In the genomic region with DNA sequence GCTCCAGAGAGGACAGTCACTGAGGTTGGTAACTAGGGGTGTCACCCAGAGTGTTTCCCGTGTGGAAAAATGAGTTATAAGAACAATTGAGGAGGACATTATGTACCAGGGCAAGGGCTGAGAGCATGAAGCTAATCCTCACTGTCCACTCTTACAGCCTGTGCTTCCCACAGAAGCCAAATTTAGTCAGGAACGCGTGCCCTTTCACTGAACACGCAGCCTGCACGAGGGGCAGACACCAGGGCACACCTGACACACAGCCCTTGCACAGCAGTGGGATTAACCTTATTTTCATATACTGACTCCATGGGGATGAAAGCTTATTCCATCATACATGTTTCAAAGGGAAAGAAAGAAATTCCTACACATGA, we compare ENCODE assay signal across 13 mouse cellular contexts. TPM values are rescaled to one million over a fixed set of nuclear protein-coding genes. Genes with fewer than 3 reads are reported as not detected.
DNase-seq lines count a peak whose midpoint lies in the region; ATAC-seq and TF ChIP-seq lines count a peak whose summit lies in the region.
"Had no signal": no experiment of that assay in that cellular context is flagged by ENCODE, and none has a peak within 500 bp of the region (broad histone marks: within the 10 kb centered on the region; RNA-seq: fewer than 3 reads in every experiment).

No protein-coding gene starts in this region.

- in situ Hi-C loops in CH12.LX (cut with MboI; ENCODE audit: low pct_ligation_motif_present, low pct_unique_long_range_greater_than_20kb, low sequenced_read_pairs), result no loop called here

- H3K4me3 ChIP-seq in forebrain, embryonic 10.5 days, result no peak overlapping the region
- H3K4me3 ChIP-seq in forebrain, embryonic 16.5 days (replicated peaks; ENCODE audit: low read length), result no peak overlapping the region
- H3K4me3 ChIP-seq in kidney, embryonic 15.5 days (replicated peaks), result no peak overlapping the region
- no peak overlapping the region for H3K4me3 ChIP-seq in CH12.LX (replicated peaks in 1 of 3; ENCODE audit: low read depth in 2 of 3, low read length in 2 of 3, poor library complexity in 1 of 3)
- no peak overlapping the region for H3K4me3 ChIP-seq in heart, embryonic 11.5 days (ENCODE audit: low read depth, low read length)
- H3K4me3 ChIP-seq in forebrain, postnatal 0 days (ENCODE audit: low read depth, low read length), result no peak overlapping the region
- H3K4me3 ChIP-seq: midbrain, embryonic 12.5 days had no signal

- TF ChIP-seq EP300 in CH12.LX (IDR thresholded peaks at IDR 0.05; ENCODE audit: low read length), result no peak

- no peak for DNase-seq in forebrain, embryonic 10.5 days (ENCODE audit: extremely low spot score, low spot score)
- DNase-seq in kidney, adult 11 months, result no peak
- DNase-seq in CH12.LX (ENCODE audit: extremely low read depth), result no peak
- DNase-seq in left cerebral cortex, postnatal 25 days (ENCODE audit: low spot score in 2 of 2), result no peak
- DNase-seq in forebrain, postnatal 0 days, result no peak
- DNase-seq: cerebellum, adult 18-20 months; liver, postnatal 0 days had no signal

- no peaks in the 10 kb centered on the region for H3K9me3 ChIP-seq in forebrain, embryonic 10.5 days
- no peaks in the 10 kb centered on the region for H3K9me3 ChIP-seq in forebrain, embryonic 16.5 days (ENCODE audit: control insufficient read depth, low read length)
- H3K9me3 ChIP-seq in kidney, embryonic 15.5 days (replicated peaks), result no peaks in the 10 kb centered on the region
- H3K9me3 ChIP-seq in CH12.LX (replicated peaks; ENCODE audit: low read length), result no peaks in the 10 kb centered on the region
- H3K9me3 ChIP-seq in heart, embryonic 11.5 days (replicated peaks; ENCODE audit: control insufficient read depth, low read length), result no peaks in the 10 kb centered on the region
- no peaks in the 10 kb centered on the region for H3K9me3 ChIP-seq in forebrain, postnatal 0 days (ENCODE audit: low read length)
- H3K9me3 ChIP-seq: G1E; midbrain, embryonic 12.5 days had no signal

- no peak for TF ChIP-seq RAD21 in CH12.LX (IDR thresholded peaks at IDR 0.05; ENCODE audit: low read depth, low read length)

- no peak overlapping the region for H3K9ac ChIP-seq in forebrain, embryonic 16.5 days (replicated peaks; ENCODE audit: low read depth, low read length)
- H3K9ac ChIP-seq in kidney, embryonic 15.5 days, result no peak overlapping the region
- no peak overlapping the region for H3K9ac ChIP-seq in CH12.LX (ENCODE audit: insufficient read depth, low read depth)
- H3K9ac ChIP-seq in heart, embryonic 11.5 days (ENCODE audit: low read depth, low read length), result no peak overlapping the region
- no peak overlapping the region for H3K9ac ChIP-seq in forebrain, postnatal 0 days
- H3K9ac ChIP-seq: liver, postnatal 0 days; midbrain, embryonic 12.5 days had no signal

- dilution Hi-C loops in CH12.LX (cut with MboI; ENCODE audit: extremely low pct_ligation_motif_present, extremely low pct_unique_long_range_greater_than_20kb, low sequenced_read_pairs), result no loop called here

- peak overlapping the region; percentile 56; the same call in 1 of the 2 replicates for H3K27ac ChIP-seq in forebrain, embryonic 10.5 days
- H3K27ac ChIP-seq in forebrain, embryonic 16.5 days (ENCODE audit: low read length), result no peak overlapping the region
- peak overlapping the region; percentile 85 for H3K27ac ChIP-seq in kidney, embryonic 15.5 days
- H3K27ac ChIP-seq in CH12.LX (ENCODE audit: insufficient read depth, low read depth), result peak overlapping the region; percentile 27
- peak overlapping the region; percentile 16 for H3K27ac ChIP-seq in heart, embryonic 11.5 days (ENCODE audit: low read depth, low read length)
- H3K27ac ChIP-seq in forebrain, postnatal 0 days (ENCODE audit: low read depth, low read length), result no peak overlapping the region
- H3K27ac ChIP-seq: midbrain, embryonic 12.5 days had no signal

- TF ChIP-seq POLR2A in CH12.LX (IDR thresholded peaks at IDR 0.05; ENCODE audit: low read depth, low read length), result no peak

- 77% methylated on average over 5 of the region's 5 CpGs for WGBS in forebrain, embryonic 10.5 days
- WGBS in forebrain, embryonic 16.5 days, result 85% methylated on average over 5 of the region's 5 CpGs
- WGBS in kidney, embryonic 15.5 days, result 34% methylated on average over 5 of the region's 5 CpGs
- 41% methylated on average over 5 of the region's 5 CpGs for whole genome bisulfite sequencing in heart, embryonic 11.5 days (ENCODE audit: insufficient replicate concordance)
- WGBS in forebrain, postnatal 0 days, result 75% methylated on average over 5 of the region's 5 CpGs

- peaks cover 5% of the 10 kb centered on the region; the same call in 1 of the 2 replicates for H3K79me2 ChIP-seq in CH12.LX (replicated peaks; ENCODE audit: control insufficient read depth, extremely low read depth, insufficient read depth, poor library complexity, severe bottlenecking)

- TF ChIP-seq CTCF in CH12.LX (conservative IDR thresholded peaks at IDR 0.05 in 1 of 2, IDR thresholded peaks at IDR 0.05 in 1 of 2; ENCODE audit: low read depth in 2 of 2, low read length in 2 of 2), result no peak
- no peak for TF ChIP-seq CTCF in forebrain, postnatal 0 days (IDR thresholded peaks at IDR 0.05; ENCODE audit: low read depth)

- H3K4me2 ChIP-seq in forebrain, embryonic 16.5 days (ENCODE audit: low read length), result no peak overlapping the region
- peak overlapping the region; percentile 24 for H3K4me2 ChIP-seq in kidney, embryonic 15.5 days
- H3K4me2 ChIP-seq in CH12.LX (ENCODE audit: insufficient read depth, low read depth, poor library complexity, severe bottlenecking), result peak overlapping the region; percentile 65
- peak overlapping the region; percentile 17; the same call in 1 of the 2 replicates for H3K4me2 ChIP-seq in heart, embryonic 11.5 days
- no peak overlapping the region for H3K4me2 ChIP-seq in forebrain, postnatal 0 days (ENCODE audit: low read depth)
- H3K4me2 ChIP-seq: midbrain, embryonic 12.5 days had no signal

- no peak for ATAC-seq in forebrain, embryonic 16.5 days
- ATAC-seq in kidney, embryonic 15.5 days (replicated peaks; ENCODE audit: low FRiP score), result peak; percentile 43
- ATAC-seq in heart, embryonic 11.5 days (replicated peaks; ENCODE audit: insufficient number of reproducible peaks, low FRiP score, low TSS enrichment), result no peak
- ATAC-seq in forebrain, postnatal 0 days, result no peak
- ATAC-seq: intestine, embryonic 16.5 days; liver, postnatal 0 days had no signal

- intact Hi-C loops in left cerebral cortex, postnatal 25 days (cut with DNase I), result no loop called here

- 0 out of 2 replicates have a peak, but pooled peaks cover 4% of the 10 kb centered on the region for H3K36me3 ChIP-seq in forebrain, embryonic 10.5 days (replicated peaks)
- H3K36me3 ChIP-seq in forebrain, embryonic 16.5 days (ENCODE audit: control insufficient read depth, insufficient read depth), result 0 out of 2 replicates have a peak, but pooled peaks cover 2% of the 10 kb centered on the region
- H3K36me3 ChIP-seq in kidney, embryonic 15.5 days, result no peaks in the 10 kb centered on the region
- H3K36me3 ChIP-seq in CH12.LX (replicated peaks in 1 of 2; ENCODE audit: control insufficient read depth in 1 of 2, insufficient read depth in 1 of 2, low read length in 1 of 2), result peaks cover 5 to 45% of the 10 kb centered on the region in 2 experiments
- H3K36me3 ChIP-seq in heart, embryonic 11.5 days (ENCODE audit: control insufficient read depth, insufficient read depth, low read length), result no peaks in the 10 kb centered on the region
- H3K36me3 ChIP-seq in forebrain, postnatal 0 days (ENCODE audit: insufficient read depth), result no peaks in the 10 kb centered on the region
- H3K36me3 ChIP-seq: midbrain, embryonic 12.5 days had no signal

- H3K4me1 ChIP-seq in forebrain, embryonic 10.5 days, result peaks cover 19% of the 10 kb centered on the region
- peaks cover 3% of the 10 kb centered on the region; the same call in 1 of the 2 replicates for H3K4me1 ChIP-seq in forebrain, embryonic 16.5 days (replicated peaks; ENCODE audit: control insufficient read depth, insufficient read depth, low read length)
- peaks cover 24% of the 10 kb centered on the region for H3K4me1 ChIP-seq in kidney, embryonic 15.5 days
- peaks cover 13 to 25% of the 10 kb centered on the region in 2 experiments for H3K4me1 ChIP-seq in CH12.LX (ENCODE audit: control insufficient read depth in 1 of 2, insufficient read depth in 2 of 2)
- peaks cover 5% of the 10 kb centered on the region for H3K4me1 ChIP-seq in heart, embryonic 11.5 days (ENCODE audit: control insufficient read depth, insufficient read depth, low read length)
- no peaks in the 10 kb centered on the region for H3K4me1 ChIP-seq in forebrain, postnatal 0 days (ENCODE audit: insufficient read depth)

- no peaks in the 10 kb centered on the region for H3K27me3 ChIP-seq in forebrain, embryonic 10.5 days (ENCODE audit: poor library complexity, severe bottlenecking)
- H3K27me3 ChIP-seq in forebrain, embryonic 16.5 days (replicated peaks; ENCODE audit: control insufficient read depth, insufficient read depth, low read length), result no peaks in the 10 kb centered on the region
- no peaks in the 10 kb centered on the region for H3K27me3 ChIP-seq in kidney, embryonic 15.5 days
- H3K27me3 ChIP-seq in CH12.LX (replicated peaks), result no peaks in the 10 kb centered on the region
- H3K27me3 ChIP-seq in heart, embryonic 11.5 days (ENCODE audit: control insufficient read depth, insufficient read depth, low read length), result no peaks in the 10 kb centered on the region
- H3K27me3 ChIP-seq in forebrain, postnatal 0 days (ENCODE audit: insufficient read depth, low read length), result no peaks in the 10 kb centered on the region
- H3K27me3 ChIP-seq: midbrain, embryonic 12.5 days had no signal

RNA-seq across cellular contexts. Expression of a gene that starts 13.5 kb away (rescaled TPM):
- 36.0 TPM in 2 replicates for polyA plus RNA-seq in forebrain, embryonic 10.5 days (2016; fragmentation: Nextera tagmentation; extraction: Ambion mirVana)
- 79.6 and 86.7 TPM in 2 replicates for polyA plus RNA-seq in forebrain, embryonic 16.5 days (2015; fragmentation: Nextera tagmentation; extraction: Ambion mirVana)
- polyA plus RNA-seq in kidney, embryonic 15.5 days (2015; fragmentation: Nextera tagmentation; extraction: Ambion mirVana), result 37.8 and 41.7 TPM in 2 replicates
- total RNA-seq in CH12.LX (2012; rRNA removed) (97.1 and 105 TPM in 2 replicates), CH12.LX (2014; rRNA removed) (115 and 123 TPM in 2 replicates)
- 178 and 211 TPM in 2 replicates for polyA plus RNA-seq in CH12.LX (2012; ENCODE audit: insufficient read length, low read depth)
- 86.9 and 94.7 TPM in 2 replicates for polyA plus RNA-seq in heart, embryonic 11.5 days (2014; fragmentation: Nextera tagmentation; extraction: Ambion mirVana)
- 100 to 1,000 TPM; 147 to 160 TPM for total RNA-seq in left cerebral cortex, postnatal 25 days (2021)
- 94.7 and 116 TPM in 2 replicates for total RNA-seq in forebrain, postnatal 0 days (2014; rRNA removed)
- polyA plus RNA-seq in forebrain, postnatal 0 days (2015; fragmentation: Nextera tagmentation; extraction: Ambion mirVana), result 78.8 and 106 TPM in 2 replicates

RNA-seq across cellular contexts. Expression of a gene that starts 34.7 kb away (rescaled TPM):
- polyA plus RNA-seq in forebrain, embryonic 10.5 days (2016; fragmentation: Nextera tagmentation; extraction: Ambion mirVana), result 256 and 260 TPM in 2 replicates
- polyA plus RNA-seq in forebrain, embryonic 16.5 days (2015; fragmentation: Nextera tagmentation; extraction: Ambion mirVana), result 72.8 and 78.8 TPM in 2 replicates
- polyA plus RNA-seq in kidney, embryonic 15.5 days (2015; fragmentation: Nextera tagmentation; extraction: Ambion mirVana), result 138 and 149 TPM in 2 replicates
- total RNA-seq in CH12.LX (2012; rRNA removed), result 91.6 and 109 TPM in 2 replicates
- 292 and 310 TPM in 2 replicates for total RNA-seq in CH12.LX (2014; rRNA removed)
- 167 and 184 TPM in 2 replicates for polyA plus RNA-seq in CH12.LX (2012; ENCODE audit: insufficient read length, low read depth)
- polyA plus RNA-seq in heart, embryonic 11.5 days (2014; fragmentation: Nextera tagmentation; extraction: Ambion mirVana), result 140 and 144 TPM in 2 replicates
- total RNA-seq in left cerebral cortex, postnatal 25 days (2021), result 10 to 100 TPM; 16.8 to 18.1 TPM
- total RNA-seq in forebrain, postnatal 0 days (2014; rRNA removed), result 24.2 and 27.1 TPM in 2 replicates
- 34.5 and 37.1 TPM in 2 replicates for polyA plus RNA-seq in forebrain, postnatal 0 days (2015; fragmentation: Nextera tagmentation; extraction: Ambion mirVana)

Comparison
In these comparisons a context has a peak if more than half of its experiments do, and no peak if none do; other contexts are left out.
1. H3K27ac ChIP-seq: peak in forebrain, embryonic 10.5 days (single experiment), kidney, embryonic 15.5 days (single experiment), CH12.LX (single experiment) and heart, embryonic 11.5 days (single experiment); none in forebrain, embryonic 16.5 days (single experiment) and forebrain, postnatal 0 days (single experiment).
2. H3K4me2 ChIP-seq: peak in kidney, embryonic 15.5 days (single experiment), CH12.LX (single experiment) and heart, embryonic 11.5 days (single experiment); none in forebrain, embryonic 16.5 days (single experiment) and forebrain, postnatal 0 days (single experiment).